Mouse (Mus musculus) CD4-positive, CD25-positive, alpha-beta regulatory T cell, adult 2 months (primary cell): Measurements from ENCODE around the gene Arih1.
"Not testable (repeated sequence)": the region's sequence is repeated elsewhere in the genome, so short reads cannot be mapped to it uniquely, and the experiment has no call there.

ENCODE experiments used
- DNase-seq: peaks from one replicate; pipeline ENCODE4 v3.0.0-alpha.2; 2012; ENCODE audit warnings: low read depth, low spot score

The Arih1 gene

GRCm38 (mm10) chr9:59458997-59459510, 27.4 kb downstream of the Arih1 start:
- no peak for DNase-seq

- DNase-seq = no peak
These were observed 28.0 kb downstream of the Arih1 start for GRCm38 (mm10) chr9:59458416-59458815.

GRCm38 (mm10) chr9:59457671-59458070, 28.7 kb downstream of the Arih1 start:
- no peak for DNase-seq

GRCm38 (mm10) chr9:59455404-59456068, 30.9 kb downstream of the Arih1 start:
- no peak for DNase-seq

- DNase-seq = no peak
These were observed 52.7 kb downstream of the Arih1 start for GRCm38 (mm10) chr9:59433729-59434128.

GRCm38 (mm10) chr9:59431626-59432025, 54.8 kb downstream of the Arih1 start:
- DNase-seq = peak; percentile 61

- no peak for DNase-seq
These were observed 65.9 kb downstream of the Arih1 start for GRCm38 (mm10) chr9:59420487-59420886.

GRCm38 (mm10) chr9:59407271-59407670, 79.1 kb downstream of the Arih1 start:
- no peak for DNase-seq

- no peak for DNase-seq
These were observed 97.3 kb downstream of the Arih1 start for GRCm38 (mm10) chr9:59389086-59389485.

GRCm38 (mm10) chr9:59388311-59388710, 98.1 kb downstream of the Arih1 start:
- no peak for DNase-seq

- DNase-seq = no peak
These were observed 99.0 kb downstream of the Arih1 start for GRCm38 (mm10) chr9:59387461-59387860.

- no peak for DNase-seq
These were observed 110.8 kb downstream of the Arih1 start for GRCm38 (mm10) chr9:59375626-59376025.

- DNase-seq = no peak
These were observed 116.8 kb downstream of the Arih1 start for GRCm38 (mm10) chr9:59369646-59370045.

- no peak for DNase-seq
These were observed 117.2 kb downstream of the Arih1 start for GRCm38 (mm10) chr9:59369220-59369619.

- not testable (repeated sequence) for DNase-seq
These were observed 125.9 kb downstream of the Arih1 start for GRCm38 (mm10) chr9:59360487-59360886.

- peak; percentile 9 for DNase-seq
These were observed 128.4 kb downstream of the Arih1 start for GRCm38 (mm10) chr9:59358041-59358440.

GRCm38 (mm10) chr9:59353253-59353639, 133.2 kb downstream of the Arih1 start, which contains the start of gene Bbs4:
Gene Bbs4, minus strand, starts transcription at chr9:59353508.
- DNase-seq = peak; percentile 90

- peak; percentile 5 for DNase-seq
These were observed 133.7 kb downstream of the Arih1 start for GRCm38 (mm10) chr9:59352586-59353252.

GRCm38 (mm10) chr9:59346176-59346575, 140.2 kb downstream of the Arih1 start:
- no peak for DNase-seq

GRCm38 (mm10) chr9:59340002-59340401, 146.4 kb downstream of the Arih1 start:
- DNase-seq = peak; percentile 73

- no peak for DNase-seq
These were observed 147.3 kb downstream of the Arih1 start for GRCm38 (mm10) chr9:59339107-59339506.

GRCm38 (mm10) chr9:59338411-59338810, 148.0 kb downstream of the Arih1 start:
- DNase-seq = peak; percentile 52
